Mouse (Mus musculus): Measurements from ENCODE around the gene Bzw2. TPM values are rescaled to one million over a fixed set of nuclear protein-coding genes. Genes with fewer than 3 reads are reported as not detected.
A peak's percentile ranks its signal among the peaks of the same experiment; 100 is the strongest.

Gene Bzw2
- 225 and 239 TPM in 2 replicates for polyA plus RNA-seq (2012; rRNA removed)

DNA sequence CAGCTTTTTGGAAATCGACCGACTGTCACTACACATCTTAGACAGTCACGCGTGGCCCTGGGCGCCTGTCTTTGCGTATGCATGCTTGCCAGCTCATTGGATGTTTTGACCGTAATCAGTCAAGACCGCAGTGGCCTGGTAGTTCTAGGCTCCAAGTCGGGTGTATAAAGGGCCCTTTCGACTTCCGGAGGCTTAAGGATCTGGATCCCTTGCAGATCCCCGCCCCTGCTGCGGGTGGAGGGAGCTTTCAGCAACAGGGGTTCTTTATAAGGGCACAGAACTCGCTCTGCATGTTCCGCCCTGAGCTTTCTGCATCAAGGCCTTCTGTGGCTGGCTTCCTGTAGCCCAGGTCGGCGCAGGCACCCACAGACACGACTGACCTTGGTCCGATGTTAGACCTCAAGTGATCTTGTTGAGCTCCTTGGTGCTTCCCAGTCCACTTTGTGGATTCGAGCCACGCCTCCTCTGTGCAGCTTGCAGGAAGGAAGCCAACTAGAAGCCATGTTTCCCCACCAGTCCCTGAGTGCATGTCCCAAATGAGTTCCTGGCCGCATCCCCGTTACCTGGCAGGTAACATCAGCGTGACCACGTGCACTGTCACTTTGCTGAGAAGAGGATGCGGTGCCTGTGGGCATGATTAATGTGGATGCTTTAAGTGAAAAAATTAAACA lies at the start of gene Bzw2:
TSS of gene Bzw2 (minus strand) at position 443 of the 671 bp plus-strand sequence.
- DNase-seq (ENCODE audit: low read depth): peak; percentile 85
- TF ChIP-seq POLR2A (IDR thresholded peaks at IDR 0.05; ENCODE audit: borderline replicate concordance, extremely low read depth, insufficient read depth, insufficient read length, poor library complexity, severe bottlenecking): no peak
- no peak for TF ChIP-seq CTCF (IDR thresholded peaks at IDR 0.05; ENCODE audit: borderline replicate concordance, extremely low read depth, insufficient read depth, insufficient read length)

DNA sequence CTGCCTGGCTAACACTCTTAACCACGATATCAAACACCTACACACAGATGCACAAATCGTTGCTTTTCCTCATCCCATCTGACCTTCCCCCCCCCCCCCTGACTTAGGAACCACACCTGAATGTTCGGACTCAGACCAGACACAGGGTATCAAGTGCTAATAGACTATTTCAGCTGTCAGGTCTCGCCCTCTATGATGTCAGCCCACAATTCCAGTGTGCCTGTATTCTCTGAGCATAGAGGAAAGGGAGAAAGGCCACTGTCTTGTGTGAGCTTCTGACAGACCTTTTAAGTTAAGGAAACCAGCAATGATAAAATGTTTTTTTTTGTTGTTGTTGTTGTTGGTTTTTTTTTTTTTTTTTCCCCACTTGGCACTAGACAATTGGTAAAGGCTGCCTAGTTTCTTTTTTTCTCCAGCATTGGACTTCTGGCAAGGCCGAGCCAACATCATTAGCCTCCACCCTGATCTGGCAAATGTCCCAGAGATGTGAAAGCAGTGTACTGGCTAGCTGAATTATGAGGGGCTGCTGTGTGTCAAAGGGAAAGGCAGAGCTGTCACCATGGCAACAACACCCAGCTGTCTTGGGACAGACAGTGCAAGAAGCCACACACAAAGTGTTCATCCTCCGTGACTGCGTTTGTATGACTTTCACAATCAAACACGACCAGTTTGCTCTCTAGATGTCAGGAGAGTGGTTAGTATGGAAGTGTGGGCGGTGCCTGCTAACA lies 49.4 kb upstream of the Bzw2 start:
- TF ChIP-seq CTCF (IDR thresholded peaks at IDR 0.05; ENCODE audit: borderline replicate concordance, extremely low read depth, insufficient read depth, insufficient read length) (no peak), POLR2A (IDR thresholded peaks at IDR 0.05; ENCODE audit: borderline replicate concordance, extremely low read depth, insufficient read depth, insufficient read length, poor library complexity, severe bottlenecking) (no peak)
- DNase-seq (ENCODE audit: low read depth): peak; percentile 95

DNA sequence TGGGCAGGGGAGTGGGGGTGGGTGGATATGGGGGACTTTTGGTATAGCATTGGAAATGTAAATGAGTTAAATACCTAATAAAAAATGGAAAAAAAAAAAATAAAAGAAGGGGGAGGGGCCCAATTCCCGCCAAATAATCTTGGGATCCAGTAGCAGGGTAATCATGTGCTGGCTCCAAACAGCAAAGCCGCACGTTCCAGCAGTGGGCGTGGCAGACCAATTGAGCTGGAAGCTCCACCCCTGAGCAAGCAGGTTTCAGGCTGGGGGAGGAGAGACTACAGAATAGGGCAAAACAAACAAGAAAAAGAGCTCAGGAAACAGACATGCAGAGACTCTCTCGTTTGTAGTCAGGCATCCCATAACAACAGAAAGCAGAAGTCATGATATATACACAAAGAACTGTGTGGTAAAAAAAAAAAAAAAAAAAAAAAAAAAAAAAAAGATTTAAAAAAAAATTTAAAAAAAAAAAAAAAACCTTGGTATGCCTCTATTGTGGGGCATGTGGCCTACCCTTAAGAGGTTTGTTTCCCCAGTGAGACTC lies 47.8 kb upstream of the Bzw2 start:
- DNase-seq (ENCODE audit: low read depth): peak; percentile 34

DNA sequence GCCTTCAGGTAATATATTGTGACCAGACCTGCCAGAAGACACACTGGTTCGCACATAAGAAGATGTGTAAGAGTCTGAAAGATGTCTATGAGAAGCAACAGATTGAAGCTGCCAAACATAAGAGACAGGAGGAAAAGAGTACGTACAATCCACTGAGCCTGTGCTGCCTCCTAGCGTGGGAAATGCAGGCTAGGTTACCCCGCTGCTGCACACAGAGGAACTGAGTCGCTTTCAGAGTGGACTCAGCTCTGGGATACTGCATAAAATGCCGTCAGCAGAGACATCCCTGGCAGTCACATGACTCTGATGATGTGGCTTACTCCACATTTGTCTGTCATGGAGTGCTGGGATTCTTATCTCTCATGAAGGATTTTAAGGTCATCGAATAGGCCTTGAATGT lies 37.1 kb upstream of the Bzw2 start:
- DNase-seq (ENCODE audit: low read depth): no peak
- TF ChIP-seq POLR2A (IDR thresholded peaks at IDR 0.05; ENCODE audit: borderline replicate concordance, extremely low read depth, insufficient read depth, insufficient read length, poor library complexity, severe bottlenecking): no peak
- no peak for TF ChIP-seq CTCF (IDR thresholded peaks at IDR 0.05; ENCODE audit: borderline replicate concordance, extremely low read depth, insufficient read depth, insufficient read length)

DNA sequence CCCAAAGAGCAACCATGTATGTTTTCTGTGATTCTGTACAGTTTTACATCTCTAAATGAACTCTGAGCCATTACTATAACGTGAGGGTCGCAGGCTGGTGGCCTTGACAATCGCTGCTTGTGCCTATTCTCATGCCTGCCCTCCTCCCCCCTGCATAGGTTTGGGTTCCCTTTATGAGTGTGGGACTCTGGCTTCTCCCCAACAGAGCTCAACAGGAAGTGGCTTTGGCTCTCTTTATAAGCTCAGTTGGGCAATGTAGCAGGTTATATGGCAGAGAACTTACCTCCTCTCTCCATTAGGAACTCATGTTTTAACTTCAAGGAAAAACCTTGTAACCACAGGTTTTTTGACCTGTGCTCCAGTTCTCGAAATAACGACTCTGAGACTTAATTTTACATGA lies 32.5 kb upstream of the Bzw2 start:
- TF ChIP-seq POLR2A (IDR thresholded peaks at IDR 0.05; ENCODE audit: borderline replicate concordance, extremely low read depth, insufficient read depth, insufficient read length, poor library complexity, severe bottlenecking) (no peak), CTCF (IDR thresholded peaks at IDR 0.05; ENCODE audit: borderline replicate concordance, extremely low read depth, insufficient read depth, insufficient read length) (no peak)
- DNase-seq (ENCODE audit: low read depth): no peak

DNA sequence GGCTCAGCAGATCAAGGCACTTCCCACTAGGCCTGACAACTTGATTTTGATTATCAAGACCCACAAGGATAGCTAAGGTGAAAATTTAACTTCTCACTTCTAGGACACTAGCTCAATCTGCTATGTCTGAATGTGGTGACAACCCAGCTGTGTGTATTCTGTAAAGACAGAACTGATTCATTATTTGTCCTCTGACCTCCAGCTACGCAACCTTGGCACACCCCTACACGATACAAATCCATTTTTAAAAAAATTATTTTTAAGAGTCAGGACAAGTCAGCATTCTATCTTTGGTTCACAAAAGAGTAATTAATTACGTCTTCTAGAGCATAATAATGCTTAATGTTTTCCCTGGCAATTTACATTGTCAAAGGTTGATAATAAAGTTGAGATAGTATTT lies 31.7 kb upstream of the Bzw2 start:
- no peak for DNase-seq (ENCODE audit: low read depth)
- TF ChIP-seq POLR2A (IDR thresholded peaks at IDR 0.05; ENCODE audit: borderline replicate concordance, extremely low read depth, insufficient read depth, insufficient read length, poor library complexity, severe bottlenecking) (no peak), CTCF (IDR thresholded peaks at IDR 0.05; ENCODE audit: borderline replicate concordance, extremely low read depth, insufficient read depth, insufficient read length) (no peak)

DNA sequence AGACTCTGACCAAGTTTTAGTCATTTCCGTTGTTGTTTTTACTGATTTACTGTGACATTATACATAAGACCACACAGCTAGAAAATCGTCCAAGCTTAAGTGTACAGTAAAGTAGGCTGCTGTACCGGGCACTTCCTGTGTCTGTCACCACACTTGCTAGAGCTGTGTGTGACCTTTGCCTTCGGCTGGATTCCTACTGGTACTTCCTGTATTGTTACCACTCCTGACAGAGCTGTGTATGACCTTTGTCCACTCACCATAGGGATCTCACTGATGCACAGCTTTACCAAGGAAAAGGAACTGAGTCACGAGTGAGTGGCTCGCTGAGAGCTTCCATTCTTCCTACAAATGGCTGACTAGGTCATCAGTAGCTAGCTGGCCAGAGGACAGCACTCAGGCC lies 29.2 kb upstream of the Bzw2 start:
- no peak for TF ChIP-seq POLR2A (IDR thresholded peaks at IDR 0.05; ENCODE audit: borderline replicate concordance, extremely low read depth, insufficient read depth, insufficient read length, poor library complexity, severe bottlenecking)
- TF ChIP-seq CTCF (IDR thresholded peaks at IDR 0.05; ENCODE audit: borderline replicate concordance, extremely low read depth, insufficient read depth, insufficient read length): no peak
- DNase-seq (ENCODE audit: low read depth): no peak

DNA sequence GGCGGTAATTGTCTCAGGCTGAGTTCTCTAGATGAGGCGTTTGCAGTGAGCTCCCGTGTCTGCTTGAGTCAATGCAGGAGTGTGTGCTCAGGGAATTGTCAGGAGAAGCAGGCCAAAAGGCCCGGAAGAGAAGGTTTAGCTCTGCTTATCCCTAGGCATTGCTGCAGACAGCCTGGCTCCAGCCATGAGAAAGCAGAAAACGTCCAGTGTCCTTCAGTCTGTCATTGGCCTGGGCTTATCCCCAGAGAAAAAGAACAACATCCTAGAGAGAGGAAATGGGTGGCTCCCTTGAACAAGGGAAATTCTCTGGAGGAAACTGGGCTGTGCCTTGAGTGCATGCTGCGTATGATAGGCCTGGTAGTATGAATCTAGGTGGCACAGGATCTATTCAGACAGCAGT lies 24.7 kb upstream of the Bzw2 start:
- TF ChIP-seq CTCF (IDR thresholded peaks at IDR 0.05; ENCODE audit: borderline replicate concordance, extremely low read depth, insufficient read depth, insufficient read length): no peak
- TF ChIP-seq POLR2A (IDR thresholded peaks at IDR 0.05; ENCODE audit: borderline replicate concordance, extremely low read depth, insufficient read depth, insufficient read length, poor library complexity, severe bottlenecking): no peak

DNA sequence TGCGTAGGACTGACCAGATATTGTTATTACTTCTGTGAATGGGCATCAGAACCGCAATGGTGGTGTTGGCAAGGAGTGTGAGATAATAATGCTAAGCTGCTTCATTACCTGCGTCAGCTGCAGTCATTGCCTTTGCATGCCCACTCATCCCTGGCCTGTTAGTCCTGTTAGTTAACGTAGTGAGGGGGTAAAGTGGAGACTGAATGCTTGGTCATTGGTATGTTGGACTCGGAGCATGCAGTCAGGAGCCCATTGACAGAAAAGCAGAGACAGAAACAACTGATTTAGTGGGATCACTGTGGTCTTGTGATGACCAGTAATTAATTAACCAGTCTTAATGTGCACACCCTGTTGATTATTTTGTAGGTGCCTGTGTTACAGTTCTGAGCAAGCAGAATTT lies 19.3 kb upstream of the Bzw2 start:
- TF ChIP-seq CTCF (IDR thresholded peaks at IDR 0.05; ENCODE audit: borderline replicate concordance, extremely low read depth, insufficient read depth, insufficient read length): no peak
- no peak for TF ChIP-seq POLR2A (IDR thresholded peaks at IDR 0.05; ENCODE audit: borderline replicate concordance, extremely low read depth, insufficient read depth, insufficient read length, poor library complexity, severe bottlenecking)
- DNase-seq (ENCODE audit: low read depth): no peak

More for the DNA sequence above, 24.7 kb upstream of the Bzw2 start:
- DNase-seq (ENCODE audit: low read depth): no peak

DNA sequence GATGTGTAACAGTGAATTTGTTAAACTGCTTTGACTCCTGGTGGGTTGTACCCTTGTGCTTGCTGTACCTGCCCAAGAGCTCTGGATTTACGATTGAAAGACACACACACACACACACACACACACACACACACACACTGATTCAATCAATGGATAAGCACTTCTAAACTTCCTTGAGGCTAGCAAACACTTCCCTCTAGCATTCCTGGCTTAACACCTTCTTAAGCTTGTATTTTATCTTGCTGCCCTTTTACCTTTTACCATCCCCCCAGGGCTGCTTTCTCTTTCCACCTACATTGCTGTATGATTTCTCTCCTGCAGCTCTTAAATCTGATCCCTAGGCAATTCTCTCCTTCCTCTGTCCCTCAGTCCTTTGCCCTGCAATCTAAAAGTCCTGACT lies 7.4 kb upstream of the Bzw2 start:
- DNase-seq (ENCODE audit: low read depth): no peak
- TF ChIP-seq POLR2A (IDR thresholded peaks at IDR 0.05; ENCODE audit: borderline replicate concordance, extremely low read depth, insufficient read depth, insufficient read length, poor library complexity, severe bottlenecking) (no peak), CTCF (IDR thresholded peaks at IDR 0.05; ENCODE audit: borderline replicate concordance, extremely low read depth, insufficient read depth, insufficient read length) (no peak)

DNA sequence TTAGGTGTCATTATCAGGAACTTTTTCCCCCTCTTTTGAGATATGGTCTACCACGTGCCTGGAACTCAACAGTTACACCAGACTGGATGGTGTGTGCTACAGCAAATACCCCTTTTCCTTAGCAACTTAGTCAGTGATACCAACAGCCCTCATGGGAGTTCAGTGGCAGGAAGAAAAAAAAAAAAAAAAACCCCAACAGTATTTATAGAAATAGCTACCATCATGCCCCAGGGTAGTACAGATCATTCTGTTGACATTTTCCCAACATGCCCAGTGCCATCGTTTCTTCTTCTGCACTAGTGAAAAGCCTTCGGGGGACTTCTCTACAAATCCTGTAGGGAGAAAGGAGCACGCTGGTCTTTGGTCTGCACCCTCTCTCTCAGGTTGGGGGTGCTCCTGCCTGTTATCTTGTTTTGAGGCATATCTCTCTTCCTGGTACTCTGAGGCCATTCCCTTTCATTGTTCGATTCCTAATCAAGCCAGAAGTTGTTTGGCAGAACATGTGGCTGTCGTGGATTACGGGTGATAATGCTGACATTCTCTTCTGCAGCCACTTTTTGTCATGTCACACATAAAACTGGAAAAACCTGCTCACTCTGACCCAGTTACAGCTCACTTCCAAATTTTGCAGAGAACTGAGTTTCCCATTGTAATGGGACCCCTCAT lies 6.4 kb upstream of the Bzw2 start:
- no peak for TF ChIP-seq POLR2A (IDR thresholded peaks at IDR 0.05; ENCODE audit: borderline replicate concordance, extremely low read depth, insufficient read depth, insufficient read length, poor library complexity, severe bottlenecking)

DNA sequence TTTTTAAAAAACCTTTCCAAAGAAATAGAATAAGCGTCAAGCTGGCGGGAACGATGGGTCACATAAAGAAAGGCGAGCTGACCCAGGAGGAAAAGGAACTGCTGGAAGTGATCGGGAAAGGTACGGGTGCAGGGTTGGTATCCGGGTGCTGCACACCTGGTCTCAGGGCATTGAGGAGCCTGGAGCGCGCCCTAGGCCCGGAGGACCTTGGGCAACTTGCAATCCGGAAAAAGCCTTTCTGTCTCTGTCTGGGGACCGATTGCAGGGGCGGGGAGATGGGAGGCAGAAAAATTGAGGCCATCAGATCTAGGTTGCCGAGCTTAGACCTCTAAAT lies 609 bp downstream of the Bzw2 start:
- no peak for DNase-seq (ENCODE audit: low read depth)
- no peak for TF ChIP-seq CTCF (IDR thresholded peaks at IDR 0.05; ENCODE audit: borderline replicate concordance, extremely low read depth, insufficient read depth, insufficient read length)
- TF ChIP-seq POLR2A (IDR thresholded peaks at IDR 0.05; ENCODE audit: borderline replicate concordance, extremely low read depth, insufficient read depth, insufficient read length, poor library complexity, severe bottlenecking): no peak

More for the DNA sequence above, 6.4 kb upstream of the Bzw2 start:
- DNase-seq (ENCODE audit: low read depth): no peak
